Mouse (Mus musculus): Measurements from ENCODE around the gene Snrnp35.
A peak's percentile ranks its signal among the peaks of the same experiment; 100 is the strongest.
"Not testable (repeated sequence)": the region's sequence is repeated elsewhere in the genome, so short reads cannot be mapped to it uniquely, and the experiment has no call there.

The Snrnp35 gene

DNA sequence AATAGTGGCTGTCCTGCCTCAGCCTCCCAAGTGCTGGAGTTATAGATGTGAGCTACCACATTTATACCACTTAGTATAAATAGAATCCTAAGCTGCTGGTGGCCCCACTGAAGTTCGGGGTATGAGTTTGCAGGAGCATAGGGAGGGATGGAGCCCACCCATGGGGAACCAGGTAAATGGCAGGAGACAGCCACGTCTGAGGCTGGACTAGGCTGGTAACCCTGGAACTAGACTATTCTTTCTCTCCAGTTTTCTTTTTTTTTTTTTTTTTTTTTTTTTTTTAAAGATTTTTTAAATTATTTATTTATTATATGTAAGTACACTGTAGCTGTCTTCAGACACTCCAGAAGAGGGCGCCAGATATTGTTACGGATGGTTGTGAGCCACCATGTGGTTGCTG, 17.1 kb downstream of the Snrnp35 start:
- DNase-seq (ENCODE audit: low spot score in 2 of 2) = not testable (repeated sequence)

DNA sequence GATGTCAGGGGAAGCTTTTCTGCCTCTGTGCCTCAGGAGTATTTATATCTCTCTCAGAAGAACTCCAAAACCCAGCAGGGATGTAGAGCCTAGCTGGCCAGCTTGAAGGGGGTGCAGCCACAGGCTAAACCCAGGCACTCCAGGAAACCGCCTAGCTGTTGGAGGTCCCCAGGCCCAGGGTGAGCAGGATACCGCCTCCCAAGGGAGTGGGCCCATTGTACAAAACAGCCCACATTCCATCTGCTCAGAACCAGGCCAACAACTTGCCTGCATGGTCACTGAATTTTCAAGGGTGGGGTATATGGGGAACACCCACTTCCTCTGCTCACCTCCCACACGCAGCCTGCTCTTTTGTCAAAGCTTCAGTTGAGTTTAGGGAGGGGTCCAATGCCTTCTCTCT, 17.6 kb downstream of the Snrnp35 start:
- no peak for DNase-seq (ENCODE audit: low spot score in 2 of 2)

DNA sequence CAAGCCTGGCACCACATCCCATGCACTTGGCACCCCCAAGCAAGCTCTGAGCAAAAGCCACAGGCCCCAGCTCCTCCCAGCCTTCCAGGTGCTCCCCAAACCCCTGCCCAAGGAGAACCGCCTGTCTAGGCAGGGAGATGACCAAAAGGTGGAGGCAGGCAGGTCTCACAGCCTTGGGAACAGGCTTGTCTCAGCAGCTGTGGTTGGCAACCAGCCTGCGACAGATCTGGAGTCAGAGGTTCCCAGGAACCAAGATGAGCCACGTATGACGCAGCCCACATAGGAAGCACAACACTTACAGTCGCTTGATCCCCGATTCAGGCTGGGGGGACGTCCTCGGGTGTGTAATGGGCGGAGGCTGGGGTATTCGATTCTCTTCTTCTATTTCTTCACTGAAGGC, 18.6 kb downstream of the Snrnp35 start:
- no peak for DNase-seq (ENCODE audit: low spot score in 2 of 2)

DNA sequence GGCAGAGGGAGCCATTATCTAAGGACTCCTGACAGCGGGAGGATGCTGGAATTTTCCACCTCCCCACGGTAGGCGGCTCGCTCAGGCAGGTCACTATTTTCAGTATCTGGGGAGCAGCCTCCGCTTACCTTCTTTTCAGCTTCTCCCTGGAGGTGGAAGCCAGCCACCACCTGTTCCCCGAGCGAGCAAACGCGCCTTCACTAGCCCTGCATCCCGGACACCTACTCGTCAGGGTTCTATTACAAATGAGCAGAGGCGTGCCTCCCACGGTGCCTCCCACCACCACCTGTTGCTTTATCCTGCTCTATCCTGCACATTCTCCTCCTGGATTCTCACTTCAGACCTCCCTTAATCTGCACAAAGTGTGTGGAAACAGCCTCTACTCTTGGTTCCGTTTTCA, 20.8 kb downstream of the Snrnp35 start:
- DNase-seq (ENCODE audit: low spot score in 2 of 2) = no peak

DNA sequence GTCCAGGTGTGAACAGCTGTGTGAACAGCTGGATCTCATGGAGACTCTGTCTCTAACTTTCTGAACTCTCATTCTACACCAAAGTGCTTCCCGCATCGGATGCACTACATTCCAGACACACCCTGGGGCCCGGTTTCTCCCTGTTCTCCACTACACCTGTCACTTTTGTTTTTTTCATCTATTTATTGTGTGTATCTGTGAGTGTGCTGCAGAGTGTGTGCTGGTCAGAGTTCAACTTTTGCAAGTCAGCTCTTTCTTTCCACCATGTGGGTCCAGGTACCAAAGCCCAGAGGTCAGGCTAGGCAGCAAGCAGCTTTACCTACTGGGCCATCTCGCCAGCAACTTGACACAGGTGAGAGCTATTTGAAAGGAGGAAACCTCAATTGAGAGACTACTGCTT, 22.3 kb downstream of the Snrnp35 start:
- DNase-seq (ENCODE audit: low spot score in 2 of 2) = no peak

DNA sequence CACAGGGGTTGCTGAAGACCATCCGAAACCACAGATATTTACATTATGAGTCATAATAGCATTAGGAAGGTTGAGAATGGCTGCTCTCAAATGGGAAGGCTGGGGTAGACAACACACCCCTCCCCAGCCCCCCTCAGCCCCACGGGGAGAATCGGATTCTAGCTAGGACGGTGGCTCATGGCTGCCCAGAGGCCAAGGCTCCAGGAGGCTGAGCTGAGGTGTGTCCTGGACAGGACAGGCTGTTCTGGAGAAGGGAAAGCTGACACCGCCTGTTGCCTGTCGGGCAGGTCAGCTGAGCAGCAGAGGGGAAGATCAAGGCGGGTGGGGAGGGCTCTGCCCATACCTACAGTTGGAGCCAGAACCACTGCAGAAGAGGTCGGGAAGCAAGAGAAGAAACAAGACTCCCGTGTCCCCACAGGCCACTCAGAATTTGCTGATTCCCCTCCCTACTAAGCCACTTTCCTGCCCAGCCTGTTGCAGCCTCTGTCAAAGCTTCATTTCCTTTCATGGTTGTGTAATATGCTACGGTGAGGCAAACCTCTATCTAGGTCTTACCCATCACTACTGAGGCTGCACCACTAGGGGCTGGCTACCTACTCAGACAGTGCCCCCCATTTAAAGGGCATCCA, 23.9 kb downstream of the Snrnp35 start:
- no peak for DNase-seq (ENCODE audit: low spot score in 2 of 2)

DNA sequence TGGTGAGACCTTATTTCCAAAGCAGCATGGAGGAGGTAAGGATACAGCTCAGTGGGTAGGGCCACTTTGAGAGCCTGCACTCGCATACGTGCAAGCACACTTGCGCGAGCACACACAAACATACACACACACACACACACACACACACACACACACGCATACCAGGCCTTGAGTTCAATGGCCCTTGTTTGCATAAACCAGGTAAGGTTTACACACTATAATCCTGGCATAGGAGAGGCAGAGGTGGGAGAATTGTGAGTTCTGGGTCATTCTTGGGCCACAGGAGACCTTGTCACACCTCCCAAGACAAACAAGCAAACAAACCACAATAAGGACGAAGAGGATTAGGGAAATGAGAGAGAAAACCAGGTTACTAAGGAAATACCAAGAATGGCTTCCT, 26.3 kb downstream of the Snrnp35 start:
- no peak for DNase-seq (ENCODE audit: low spot score in 2 of 2)

DNA sequence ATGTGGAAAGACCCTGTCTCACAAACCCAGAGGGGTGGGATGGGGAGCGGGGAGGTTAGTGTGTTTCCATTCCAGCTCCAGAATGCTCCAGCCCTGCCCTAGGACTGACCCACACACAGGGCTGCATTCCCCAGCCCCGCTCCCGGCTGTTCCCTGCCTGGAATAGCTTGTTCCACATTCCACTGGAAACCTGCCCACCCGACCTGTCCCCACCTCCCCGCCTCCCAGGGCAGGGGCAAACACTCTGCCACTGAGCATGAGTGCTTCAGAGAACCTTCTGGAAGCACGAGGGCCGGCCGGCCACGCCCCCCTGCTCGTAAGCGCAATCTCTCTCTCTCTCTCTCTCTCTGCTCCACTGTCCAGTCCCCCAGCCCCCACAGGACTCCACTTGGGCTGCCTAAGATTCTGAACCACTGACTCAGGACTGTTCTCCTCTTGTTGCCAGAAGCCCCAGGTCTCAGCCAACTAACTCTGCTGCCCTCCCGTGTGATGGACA, 26.9 kb downstream of the Snrnp35 start:
- no peak for DNase-seq (ENCODE audit: low spot score in 2 of 2)

DNA sequence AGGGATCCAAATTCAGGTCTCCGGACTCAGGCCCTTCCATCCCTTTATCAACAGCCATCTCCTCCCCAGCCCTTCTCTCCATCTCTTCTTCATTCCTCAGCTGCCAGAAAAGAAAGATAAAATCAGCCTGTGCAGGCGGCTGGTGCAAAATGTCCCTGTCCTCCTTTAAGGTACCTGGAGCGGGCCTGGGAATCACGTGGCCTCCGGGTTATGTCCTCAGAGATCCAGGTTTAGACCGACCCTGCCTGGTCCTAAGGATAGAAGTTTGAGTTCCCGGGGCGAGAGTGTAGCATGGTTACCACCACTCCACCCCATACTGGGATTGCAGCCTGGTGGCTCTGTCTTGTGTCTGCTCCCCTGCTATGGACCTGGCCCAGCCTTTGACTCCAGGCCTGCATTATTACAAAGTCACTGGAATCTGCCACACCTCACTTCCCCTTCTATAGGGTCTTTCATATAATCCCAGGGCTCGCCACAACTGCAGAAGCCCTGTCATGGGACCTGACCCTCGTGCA, 27.7 kb downstream of the Snrnp35 start:
- no peak for DNase-seq (ENCODE audit: low spot score in 2 of 2)

DNA sequence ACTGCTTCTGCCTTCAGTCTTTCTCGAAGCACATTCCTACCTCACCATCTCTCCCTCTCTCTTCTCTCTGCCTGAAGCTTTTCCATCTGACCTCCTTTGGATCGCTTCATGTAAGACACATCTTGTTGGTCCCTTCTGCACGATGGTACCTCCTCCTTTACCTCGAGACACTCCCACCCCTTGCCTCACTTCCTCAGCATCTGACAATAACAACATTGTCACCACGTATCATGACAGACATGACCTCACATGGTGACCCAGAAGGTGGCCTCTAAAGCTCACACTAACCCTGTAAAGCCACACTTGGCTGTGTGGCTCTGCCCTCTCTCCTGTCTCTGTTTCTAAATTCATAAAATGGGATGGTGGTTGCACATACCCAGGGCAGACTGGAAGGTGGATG, 32.9 kb downstream of the Snrnp35 start:
- no peak for DNase-seq (ENCODE audit: low spot score in 2 of 2)

DNA sequence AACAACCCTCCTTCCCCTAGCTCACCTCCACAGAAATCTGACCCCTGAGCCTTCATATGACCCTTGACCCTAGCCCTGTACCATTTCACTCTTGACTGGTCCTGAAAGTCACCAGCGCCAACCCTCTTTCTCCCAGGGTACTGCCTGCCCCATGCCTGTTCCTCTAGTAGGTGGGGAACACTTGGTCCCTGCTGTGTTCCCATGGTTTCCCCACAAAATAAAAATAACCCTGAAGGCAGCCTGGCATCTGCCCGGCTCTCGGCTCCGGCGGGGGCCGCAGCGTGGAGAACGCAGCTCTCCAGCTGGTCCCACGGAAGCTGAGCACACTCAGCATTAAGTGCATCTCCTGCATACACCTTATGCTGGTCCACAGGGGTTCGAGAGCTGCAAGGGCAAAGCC, 35.7 kb downstream of the Snrnp35 start:
- no peak for DNase-seq (ENCODE audit: low spot score in 2 of 2)

DNA sequence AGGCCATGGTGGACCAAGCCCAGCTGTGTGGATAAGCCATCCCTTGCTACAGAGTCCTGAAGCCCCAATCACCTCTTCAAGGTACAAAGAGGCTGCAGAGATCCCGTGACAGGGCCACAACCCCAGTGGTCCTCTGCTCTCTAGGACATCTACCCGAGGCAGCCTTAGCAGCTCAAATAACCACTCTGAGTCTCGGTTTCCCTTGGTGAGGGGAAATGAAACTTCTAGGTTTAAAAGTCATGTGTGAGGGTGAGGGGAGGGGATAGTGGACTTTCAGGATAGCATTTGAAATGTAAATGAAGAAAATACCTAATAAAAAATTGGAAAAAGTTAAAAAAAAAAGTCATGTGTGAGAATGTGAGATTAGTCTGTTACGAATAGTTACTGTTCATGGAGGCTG, 38.7 kb downstream of the Snrnp35 start:
- no peak for DNase-seq (ENCODE audit: low spot score in 2 of 2)

DNA sequence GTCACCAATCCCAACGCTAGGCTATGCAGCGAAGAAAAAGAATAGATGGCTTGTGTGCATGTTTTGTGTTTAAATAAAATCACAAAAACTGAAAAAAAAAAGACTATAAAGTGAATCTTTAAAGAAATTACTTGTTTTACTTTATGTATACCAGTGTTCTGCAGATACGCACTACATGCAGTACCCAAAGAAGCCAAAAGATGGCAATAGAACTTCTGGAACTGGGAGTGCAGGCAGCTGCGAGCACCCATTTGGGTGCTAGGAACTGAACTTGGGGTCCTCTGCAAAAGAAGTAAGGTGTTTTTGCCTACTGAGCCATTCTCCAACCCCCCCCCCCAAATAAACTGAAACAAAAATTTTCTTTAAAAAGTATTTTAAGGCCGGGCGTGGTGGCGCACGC, 40.1 kb downstream of the Snrnp35 start:
- DNase-seq (ENCODE audit: low spot score in 2 of 2) = no peak

DNA sequence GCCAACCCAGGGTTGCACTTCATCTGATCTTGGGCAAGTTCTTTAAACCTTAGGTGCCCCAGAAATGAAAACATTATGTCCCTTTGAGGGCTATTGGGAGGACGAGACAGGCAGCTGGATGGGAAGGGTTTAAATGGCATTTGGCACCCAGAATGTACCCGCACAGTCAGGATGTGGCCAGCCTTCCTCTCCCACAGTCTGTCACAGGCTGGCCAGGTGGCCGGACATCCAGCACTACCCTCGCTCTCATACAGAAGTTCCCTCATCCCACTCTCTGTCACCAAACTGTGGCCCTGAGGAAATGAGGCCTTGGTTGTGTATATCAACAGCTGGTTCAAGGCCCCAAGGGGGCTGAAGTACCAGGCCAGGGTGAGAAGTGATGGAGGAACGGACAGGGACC, 42.0 kb downstream of the Snrnp35 start:
- no peak for DNase-seq (ENCODE audit: low spot score in 2 of 2)

DNA sequence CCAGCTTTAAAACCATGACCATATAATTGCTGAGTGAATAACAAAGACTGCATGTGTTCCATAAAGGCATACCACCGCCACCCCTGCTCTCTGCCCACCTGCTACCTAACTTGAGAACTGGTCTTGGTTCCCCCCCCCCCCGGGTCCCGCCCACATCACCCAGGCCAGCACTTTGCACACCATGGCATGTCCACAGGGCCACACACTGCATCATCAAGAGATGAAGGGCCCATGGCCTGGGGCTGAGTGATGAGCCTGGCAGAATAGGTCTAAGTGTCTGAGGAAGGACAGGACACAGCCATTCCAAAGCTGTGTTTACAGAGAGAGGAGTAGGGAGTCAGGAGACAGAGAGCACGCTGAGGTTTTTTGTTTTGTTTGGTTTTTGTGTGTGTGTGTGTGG, 45.4 kb downstream of the Snrnp35 start:
- no peak for DNase-seq (ENCODE audit: low spot score in 2 of 2)

DNA sequence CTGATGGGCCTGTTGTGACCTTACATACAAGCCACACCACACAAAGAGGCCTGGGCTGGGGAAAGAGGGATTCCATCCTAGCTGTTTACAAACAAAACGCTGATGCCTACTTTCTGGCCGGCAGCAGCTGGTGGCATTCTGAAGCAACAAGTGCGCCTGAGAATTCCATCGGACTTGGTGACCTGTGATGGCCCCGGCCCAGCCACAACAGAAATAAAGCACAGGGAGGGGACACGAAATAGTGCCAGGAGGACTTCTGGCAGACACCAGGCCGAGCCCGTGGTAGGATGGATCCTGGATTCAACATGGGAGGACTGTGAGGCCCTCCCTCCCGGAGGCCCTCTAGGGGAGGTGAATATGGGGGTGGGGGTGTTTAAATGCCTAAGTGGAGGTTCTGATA, 45.9 kb downstream of the Snrnp35 start:
- no peak for DNase-seq (ENCODE audit: low spot score in 2 of 2)

DNA sequence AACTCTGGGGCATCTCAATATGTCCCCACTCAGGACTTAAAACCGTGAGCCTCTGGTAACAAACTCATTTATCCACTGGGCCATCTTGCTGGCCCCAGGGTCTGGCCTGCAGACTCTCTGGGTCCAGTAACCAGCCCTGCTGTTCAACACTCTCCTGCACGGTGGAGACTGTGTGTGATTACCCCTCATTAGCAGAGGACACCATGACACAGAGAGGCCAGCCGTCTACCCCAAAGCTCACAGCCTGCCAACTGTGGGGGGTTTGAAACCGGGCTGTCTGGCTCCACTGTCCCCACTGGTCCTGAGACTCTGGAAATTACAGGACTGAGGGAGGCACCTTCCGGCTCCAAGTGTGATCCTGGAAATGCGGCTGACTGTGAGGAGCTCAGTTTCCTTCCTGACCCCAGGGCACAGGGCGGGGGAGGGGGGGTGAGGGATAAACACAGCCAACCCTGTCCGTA, 46.3 kb downstream of the Snrnp35 start:
- DNase-seq (ENCODE audit: low spot score in 2 of 2) = no peak

DNA sequence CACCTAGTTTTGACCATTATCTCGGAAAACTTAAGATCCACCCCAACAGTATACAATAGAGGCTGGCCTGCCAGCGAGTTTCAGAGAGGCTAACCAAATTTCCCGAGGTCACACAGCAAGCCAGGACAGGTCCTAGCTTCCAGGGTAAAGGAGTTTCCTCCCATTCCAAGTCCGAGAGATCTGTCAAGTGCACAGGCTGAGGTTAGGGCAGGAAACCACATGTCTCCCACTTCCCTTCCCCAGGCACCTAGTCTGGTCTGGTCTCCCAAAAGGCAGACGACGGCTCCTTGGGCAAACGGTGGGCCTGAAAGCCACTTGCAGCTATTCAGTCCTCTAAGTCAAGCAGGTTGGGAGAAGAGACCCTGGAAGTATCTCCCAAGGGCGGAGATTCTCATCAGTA, 46.8 kb downstream of the Snrnp35 start:
- DNase-seq (ENCODE audit: low spot score in 2 of 2) = no peak

DNA sequence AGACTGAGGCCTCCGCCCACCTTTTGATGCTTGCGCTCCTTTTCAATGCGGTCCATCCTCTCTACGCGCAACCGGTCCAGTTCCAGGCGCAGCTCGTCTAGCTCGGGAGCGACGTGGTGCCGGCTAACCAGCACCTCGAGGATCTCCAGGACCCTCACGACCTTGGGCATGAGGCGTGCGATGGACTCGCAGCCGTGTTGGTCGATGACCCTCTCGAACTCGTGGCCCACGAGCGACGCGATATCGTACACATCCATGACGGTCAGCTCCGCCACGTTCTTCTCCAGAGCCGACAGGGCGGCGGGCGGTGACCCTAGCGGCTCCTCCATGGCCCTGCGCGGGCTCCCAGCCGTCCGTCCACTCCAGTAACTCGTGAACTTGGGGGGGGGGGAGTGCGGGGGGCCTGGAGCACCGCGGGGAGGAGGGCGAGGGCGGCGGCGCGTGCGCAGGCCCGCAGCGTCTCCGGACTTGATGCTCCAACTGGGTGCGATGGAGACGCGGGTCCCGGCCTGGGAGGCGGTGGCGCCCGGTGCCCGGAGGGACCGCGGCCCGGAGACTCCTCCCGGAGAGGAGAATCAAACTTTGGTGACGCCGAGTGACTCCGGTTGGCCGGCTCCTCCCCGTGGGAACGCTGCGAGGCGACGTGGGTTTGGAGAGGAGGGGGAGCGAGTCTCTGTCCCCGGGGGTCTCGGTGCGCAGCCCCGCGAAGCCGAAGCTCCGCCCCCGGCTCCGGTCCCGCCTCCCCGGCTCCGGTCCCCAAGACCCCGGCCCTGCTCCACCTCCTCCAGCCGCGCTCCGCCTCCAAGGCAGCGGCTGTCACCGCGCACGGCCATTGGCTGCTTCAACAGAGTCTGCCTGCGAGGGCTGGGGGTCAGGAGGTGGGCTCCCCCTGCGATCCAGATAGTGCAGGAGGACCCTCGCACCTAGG, 48.0 kb downstream of the Snrnp35 start, which contains the start of gene Rilpl1:
TSS of gene Rilpl1 (minus strand) at position 737 of the 928 bp plus-strand sequence.
- DNase-seq (ENCODE audit: low spot score in 2 of 2) = peak; percentile 73 to 74

DNA sequence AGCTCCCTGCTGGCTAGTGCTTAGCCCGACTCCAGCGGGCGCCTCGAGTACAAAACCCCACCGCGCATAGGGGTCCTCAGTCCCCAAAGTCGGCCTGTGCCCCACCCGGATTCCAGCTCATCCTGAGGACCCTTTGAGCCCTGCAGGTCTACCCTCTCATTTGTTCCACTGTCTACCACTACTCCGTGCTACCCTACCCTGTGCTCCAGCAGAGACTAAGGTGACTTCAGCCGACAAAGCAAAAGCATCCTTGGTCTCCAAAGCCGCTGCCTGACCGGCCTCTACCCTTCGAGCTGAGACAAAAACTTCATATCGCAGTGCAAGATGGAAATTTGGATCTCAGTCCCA, 48.6 kb downstream of the Snrnp35 start:
- no peak for DNase-seq (ENCODE audit: low spot score in 2 of 2)

DNA sequence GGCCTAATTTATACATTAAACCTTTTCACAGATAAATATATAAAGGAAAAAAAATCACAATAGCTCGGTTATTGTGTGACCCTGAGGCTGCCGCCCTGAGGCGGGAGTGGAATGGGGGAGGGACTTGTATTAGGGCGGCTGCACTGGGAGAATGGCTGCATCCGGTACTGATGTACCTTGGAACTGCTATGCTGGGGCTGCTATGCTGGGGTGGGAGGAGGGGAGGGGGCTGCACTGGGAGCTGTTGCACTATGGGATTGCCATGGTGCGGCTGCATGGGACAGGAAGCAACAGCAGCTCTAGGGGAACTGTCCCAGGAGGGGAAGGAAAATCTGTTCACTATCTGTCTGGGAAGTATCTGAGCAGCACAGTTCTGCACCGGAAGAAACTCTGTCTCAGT, 49.5 kb downstream of the Snrnp35 start:
- DNase-seq (ENCODE audit: low spot score in 2 of 2) = no peak

DNA sequence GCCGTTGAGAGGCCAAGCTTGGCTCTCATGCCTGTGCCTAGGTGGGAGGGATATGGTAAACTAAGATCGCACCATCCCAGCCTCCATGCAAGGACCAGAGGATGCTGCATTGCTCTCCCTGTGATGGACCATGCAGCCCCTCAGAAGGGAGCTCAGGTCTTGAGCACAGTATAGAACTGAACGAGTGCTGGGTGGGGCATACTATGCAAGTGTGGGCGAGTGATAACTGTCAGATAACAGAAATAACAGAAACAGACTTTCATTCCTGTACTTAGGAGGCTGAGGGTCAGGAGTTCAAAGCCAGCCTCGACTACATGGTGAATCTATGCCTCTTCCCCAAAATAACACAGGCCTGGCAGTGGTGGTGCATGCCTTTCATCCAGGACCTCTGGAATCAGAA, 52.1 kb downstream of the Snrnp35 start:
- no peak for DNase-seq (ENCODE audit: low spot score in 2 of 2)

DNA sequence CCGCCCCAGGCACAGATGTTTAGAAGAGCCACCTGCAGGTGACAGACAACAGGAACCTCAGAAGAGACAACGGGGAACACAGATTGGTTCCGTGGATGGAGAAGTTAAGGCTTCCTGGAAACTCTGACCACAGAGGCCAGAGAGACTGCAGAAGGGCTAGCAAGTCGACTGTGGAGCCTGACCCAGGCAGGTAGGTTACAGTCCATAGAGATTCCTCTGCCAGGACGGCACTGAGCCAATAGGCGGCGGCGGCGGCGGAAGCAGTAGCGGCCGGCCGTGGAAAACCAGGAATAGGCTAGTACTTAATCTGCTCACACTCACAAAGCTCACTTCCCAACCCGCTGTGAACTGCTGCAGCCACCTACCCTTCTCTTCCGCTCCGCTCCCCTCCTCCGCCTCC, 53.8 kb downstream of the Snrnp35 start:
- peak; percentile 23 to 52 for DNase-seq (ENCODE audit: low spot score in 2 of 2)

Data from urinary bladder, postnatal 36 days (tissue).